Mouse (Mus musculus): ENCODE measurements around the gene Bhlhe40.

The Bhlhe40 gene

DNA sequence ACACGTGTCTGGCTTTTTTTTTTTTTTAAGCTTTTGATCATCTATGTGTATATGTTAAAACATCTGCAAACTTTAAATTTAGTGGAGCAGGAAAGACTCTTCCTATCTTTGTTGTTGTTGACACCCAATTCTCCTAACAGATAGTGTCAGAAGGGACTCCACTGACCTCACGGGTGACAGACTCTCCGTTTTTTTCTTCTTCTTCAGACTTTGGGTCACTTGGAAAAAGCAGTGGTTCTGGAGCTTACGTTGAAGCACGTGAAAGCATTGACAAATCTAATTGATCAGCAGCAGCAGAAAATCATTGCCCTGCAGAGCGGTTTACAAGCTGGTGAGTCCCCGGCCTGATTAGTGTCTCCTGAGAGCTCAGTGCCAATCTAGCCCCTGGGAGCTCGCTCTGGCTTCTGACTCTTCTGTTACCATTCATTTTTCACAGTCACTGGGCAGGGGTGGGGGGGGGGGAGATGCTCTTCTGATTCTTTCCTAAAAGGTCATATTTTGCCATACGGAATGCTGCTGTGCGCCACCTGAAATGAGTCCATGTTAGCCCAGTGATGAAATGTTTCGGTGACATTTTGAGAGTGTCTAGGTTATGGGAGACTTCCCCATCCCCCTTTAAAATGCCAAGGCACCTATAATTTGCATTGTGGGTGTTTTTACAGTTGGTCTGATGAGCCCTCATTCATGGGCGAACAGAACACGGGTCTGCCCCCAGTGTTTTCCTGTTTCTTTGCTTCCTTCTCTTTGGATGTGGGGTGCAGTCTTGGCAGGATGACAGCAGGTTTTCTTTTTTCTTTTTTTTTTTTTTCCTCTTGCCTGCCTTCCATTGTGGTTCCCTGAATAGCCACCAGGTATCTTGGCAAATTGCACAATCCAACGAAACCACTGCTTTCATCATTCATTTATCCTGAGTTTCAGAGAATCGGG is 2.1 kb downstream of the Bhlhe40 start:
- no peak for DNase-seq (ENCODE audit: extremely low spot score, low spot score)

DNA sequence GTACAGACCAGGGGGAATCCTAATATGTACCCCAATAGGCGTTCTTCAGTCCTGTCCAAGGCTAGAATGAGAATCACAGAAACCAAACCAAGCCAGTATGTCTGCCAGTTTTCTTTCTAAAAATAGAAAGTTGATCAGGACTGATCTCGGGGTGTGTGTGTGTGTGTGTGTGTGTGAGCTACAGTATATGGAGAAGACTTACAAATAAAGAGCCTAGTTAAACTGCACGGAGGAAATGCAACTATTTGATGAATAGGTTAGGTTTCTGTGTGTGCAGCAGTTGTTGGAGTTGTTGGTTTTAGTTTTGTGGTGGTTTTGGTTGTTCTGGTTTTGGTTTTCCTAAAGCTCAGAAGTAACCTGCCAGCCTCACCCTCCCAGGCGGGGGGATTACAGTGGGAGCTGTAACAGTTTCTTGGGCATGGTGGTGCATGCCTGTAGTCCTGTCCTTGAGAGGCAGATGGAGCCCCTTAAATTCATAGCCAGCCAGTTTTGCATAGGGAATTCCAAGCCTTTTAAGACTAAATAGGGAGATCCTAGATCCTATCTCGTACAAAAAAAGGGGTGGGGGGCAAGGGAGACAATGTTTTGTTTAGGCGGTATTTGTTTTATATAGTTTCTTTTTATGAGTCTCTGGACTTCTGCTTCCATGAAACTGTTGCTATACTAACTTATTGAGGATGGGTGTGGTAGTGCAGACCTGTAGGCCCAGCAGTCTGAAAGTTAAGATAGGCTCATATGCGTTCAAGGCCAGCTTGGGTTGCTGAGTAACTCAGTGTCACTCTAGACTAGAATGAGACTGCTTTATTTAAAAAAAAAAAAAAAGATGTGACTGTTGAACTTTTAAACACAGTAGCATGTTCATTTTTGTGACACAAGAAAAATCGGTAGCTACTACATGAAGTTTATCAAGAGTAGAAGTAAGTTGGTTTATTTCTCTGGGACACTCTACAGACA is 3.1 kb downstream of the Bhlhe40 start:
- no peak for DNase-seq (ENCODE audit: extremely low spot score, low spot score)

DNA sequence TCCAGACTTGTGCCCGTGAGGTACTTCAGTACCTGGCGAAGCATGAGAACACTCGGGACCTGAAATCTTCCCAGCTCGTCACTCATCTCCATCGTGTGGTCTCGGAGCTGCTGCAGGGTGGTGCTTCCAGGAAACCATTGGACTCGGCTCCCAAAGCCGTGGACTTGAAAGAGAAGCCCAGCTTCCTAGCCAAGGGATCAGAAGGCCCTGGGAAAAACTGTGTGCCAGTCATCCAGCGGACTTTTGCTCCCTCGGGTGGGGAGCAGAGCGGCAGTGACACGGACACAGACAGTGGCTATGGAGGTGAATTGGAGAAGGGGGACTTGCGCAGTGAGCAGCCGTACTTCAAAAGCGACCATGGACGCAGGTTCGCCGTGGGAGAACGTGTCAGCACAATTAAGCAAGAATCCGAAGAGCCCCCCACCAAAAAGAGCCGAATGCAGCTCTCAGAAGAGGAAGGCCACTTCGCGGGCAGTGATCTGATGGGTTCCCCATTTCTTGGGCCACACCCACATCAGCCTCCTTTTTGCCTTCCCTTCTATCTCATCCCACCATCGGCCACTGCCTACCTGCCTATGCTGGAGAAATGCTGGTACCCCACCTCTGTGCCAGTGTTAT is 4.2 kb downstream of the Bhlhe40 start:
- DNase-seq (ENCODE audit: extremely low spot score, low spot score): no peak

DNA sequence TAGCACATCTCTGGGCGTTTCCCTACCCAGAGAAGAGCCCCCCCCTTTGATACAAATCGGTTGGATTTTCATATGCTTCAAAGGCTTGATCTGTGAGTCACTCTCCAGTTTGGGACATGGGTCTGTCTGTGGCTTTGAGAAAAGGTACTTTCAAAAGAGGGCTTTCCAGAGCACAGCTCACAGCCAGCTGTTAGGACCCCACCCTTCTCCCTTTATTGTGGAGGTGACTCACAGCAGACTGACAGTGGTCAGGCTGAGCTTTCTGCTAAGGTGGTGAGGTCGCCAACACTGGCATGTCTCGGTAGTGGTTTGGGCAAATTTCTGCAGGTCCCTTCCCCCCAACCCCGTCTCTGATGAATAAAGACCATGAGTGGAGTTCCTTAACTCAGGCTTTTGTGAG is 5.2 kb downstream of the Bhlhe40 start:
- DNase-seq (ENCODE audit: extremely low spot score, low spot score): no peak

DNA sequence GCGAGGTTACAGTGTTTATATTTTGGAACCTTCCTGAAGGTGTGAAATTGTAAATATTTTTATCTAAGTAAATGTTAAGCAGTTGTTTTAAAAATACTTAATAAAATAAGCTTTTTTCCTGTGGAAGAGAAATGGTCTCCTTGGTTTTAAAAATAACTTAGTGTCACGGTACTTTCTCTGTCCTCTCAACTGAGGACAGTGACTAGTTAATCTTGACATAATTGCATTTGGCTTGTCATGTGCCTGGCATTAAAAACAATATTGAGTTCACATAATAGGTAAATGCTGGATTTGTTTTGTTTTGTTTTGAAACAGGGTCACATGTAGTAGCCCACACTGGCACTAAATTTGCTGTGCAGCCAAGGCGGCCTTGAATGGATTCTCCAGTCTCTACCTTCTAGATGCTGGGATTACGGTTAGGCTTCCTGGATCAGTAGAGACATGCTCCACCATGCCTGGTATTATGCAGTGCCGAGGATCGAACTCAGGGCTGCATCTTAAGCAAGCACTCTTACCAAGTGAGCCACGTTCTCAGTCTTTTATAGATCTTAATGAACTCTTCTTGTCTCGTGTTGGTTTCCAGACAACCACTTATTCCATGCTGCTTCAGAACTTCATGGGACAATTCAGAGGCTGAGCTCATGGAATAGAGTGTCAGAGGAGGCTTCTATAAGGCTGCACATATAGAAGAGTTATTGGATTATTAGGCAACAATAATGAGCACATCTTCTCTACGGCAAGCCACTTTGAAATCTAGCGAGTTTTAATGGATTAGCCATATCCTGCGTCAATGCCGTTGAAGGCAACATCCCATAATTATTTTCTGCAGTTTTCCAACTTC is 6.4 kb downstream of the Bhlhe40 start:
- DNase-seq (ENCODE audit: extremely low spot score, low spot score): no peak

DNA sequence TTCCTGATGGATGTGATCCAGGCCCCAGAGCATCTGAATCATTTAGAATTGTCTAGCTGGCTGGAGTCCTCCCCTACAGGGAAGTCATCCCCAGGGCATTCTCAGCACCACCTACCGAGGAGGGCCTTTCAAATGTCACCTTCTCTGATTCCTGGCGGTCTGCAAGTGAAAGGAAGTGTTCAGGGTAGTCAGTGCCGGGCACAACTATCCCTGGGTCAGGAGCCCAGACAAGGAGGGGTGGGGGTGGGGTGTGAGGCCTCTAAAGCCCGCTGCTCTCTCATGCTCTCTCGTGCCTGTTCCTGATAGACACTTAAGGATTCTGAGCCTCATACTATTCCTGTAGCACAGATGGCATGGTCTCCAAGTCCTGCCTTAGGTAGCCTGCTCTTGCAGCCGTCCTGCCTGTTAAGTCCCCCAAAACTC is 7.2 kb downstream of the Bhlhe40 start:
- peak; percentile 42 for DNase-seq (ENCODE audit: extremely low spot score, low spot score)

DNA sequence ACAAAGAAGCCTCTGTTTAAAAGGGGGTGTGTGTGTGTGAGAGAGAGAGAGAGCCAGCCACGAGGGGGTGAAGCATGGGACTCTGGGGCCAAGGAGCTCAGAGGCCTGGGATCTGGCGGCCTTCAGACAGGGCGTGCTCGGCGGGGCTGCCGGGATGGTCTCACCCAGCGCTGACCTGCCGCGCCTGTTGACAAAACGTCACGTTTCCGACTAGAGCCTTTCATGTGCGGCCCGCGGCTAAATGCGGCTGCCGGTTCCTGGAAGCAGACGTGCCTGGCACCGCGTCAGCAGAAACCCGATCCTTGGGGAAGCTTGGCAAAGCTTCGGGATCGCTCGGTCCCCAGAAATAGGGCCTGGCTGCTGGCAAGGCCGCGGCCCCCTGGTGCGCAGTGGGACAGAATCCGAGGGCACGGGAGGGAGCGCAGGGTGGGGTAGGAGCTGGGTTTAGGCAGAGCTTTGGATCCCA is 7.9 kb downstream of the Bhlhe40 start:
- DNase-seq (ENCODE audit: extremely low spot score, low spot score): peak; percentile 77

DNA sequence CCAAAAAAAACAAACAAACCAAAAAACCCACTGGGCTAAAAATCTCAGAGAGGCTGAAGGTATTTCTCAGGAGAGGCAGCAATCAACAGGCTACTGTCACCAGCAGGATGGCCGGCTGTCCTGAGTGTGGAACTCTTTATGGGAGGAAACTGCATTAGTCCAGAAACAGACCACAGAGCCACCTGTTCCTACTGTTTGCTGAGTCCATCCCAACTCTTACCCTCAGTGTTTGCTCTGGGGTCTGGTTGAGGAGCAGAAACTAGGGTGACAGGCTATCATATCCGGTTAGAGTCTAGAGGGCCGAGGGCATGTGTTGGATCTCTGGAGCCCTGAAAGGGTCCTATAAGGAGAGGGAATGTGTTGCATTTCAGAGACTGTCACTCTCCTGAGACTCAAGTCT is 9.8 kb downstream of the Bhlhe40 start:
- DNase-seq (ENCODE audit: extremely low spot score, low spot score): no peak

DNA sequence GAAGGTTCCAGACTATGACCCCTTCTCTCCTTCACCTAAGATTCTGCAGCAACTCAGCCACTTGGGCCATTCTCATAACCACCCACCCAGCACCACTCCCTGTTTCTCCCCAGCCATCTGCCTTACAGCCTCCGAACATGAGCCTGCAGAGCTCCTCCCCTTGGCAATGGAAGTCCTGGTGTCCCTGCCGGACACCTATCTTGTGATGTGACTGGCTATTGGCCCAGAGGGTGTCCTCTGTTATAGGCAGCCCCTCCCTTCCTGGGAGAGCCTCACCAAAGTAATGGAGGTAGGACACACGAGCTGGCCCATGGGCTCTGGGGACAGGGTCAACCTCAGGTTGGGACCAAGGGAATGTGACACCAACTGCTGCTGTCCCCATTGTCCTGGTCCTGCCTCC is 10.4 kb downstream of the Bhlhe40 start:
- no peak for DNase-seq (ENCODE audit: extremely low spot score, low spot score)

DNA sequence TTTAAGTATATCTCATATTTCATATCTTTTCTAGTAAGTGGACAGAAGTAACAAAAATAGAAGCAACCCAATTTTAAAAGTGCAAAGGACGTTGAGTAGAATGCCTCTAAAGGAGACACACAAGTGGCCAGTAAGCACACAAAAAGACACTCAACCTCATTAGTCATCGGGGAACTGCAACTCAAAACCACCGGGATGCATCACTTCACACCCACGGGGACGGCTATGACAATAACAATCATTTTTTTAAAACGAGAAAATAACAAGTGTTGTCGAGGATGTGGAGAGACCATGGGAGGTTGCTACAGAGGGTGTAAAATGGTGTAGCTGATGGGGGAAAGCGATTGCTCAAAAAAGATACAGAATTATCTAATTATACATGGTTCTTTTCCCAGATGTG is 11.7 kb downstream of the Bhlhe40 start:
- no peak for DNase-seq (ENCODE audit: extremely low spot score, low spot score)

DNA sequence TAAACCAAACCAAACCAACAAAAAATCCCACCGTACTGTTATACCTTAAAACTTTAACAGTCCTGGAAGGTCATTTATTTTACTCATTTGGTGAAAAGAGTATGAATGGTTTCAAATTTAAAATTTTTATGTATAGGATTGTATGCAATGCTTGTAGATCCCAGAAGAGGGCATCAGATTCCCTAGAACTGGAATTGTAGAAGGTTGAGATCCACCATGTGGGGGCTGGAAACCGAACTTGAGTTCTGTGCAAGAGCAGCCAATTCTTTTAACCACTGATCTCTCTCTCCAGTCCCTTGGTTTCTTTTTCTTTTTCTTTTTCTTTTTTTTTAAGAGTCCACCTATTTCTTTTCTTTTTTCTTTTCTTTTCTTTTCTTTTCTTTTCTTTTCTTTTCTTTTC is 13.8 kb downstream of the Bhlhe40 start:
- DNase-seq (ENCODE audit: extremely low spot score, low spot score): no peak

DNA sequence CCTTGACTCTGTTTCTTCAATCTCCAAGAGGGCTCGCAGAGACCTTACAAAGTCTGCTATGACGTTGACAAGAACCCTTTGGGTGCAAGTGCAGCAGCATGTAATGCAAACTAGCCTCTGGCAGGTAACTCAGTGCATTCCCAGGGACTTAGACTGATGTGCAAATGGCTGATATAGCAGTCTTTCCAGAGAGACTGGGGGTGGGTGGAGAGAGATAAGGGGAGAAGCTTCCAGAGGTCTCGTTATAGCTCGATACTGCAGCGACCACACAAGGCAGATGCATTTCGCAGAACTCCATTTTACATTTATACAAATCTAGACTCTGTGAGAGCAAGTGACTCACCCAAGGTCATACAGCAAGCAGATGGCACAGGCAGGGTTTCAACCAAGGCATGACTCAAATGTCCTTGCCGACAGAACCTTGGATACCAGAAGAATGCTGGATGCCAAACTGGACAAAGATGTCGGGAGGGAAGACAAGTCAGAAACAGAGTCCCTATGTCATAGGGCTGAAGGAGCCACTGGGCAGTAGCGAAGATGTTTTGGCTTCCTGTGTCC is 16.4 kb downstream of the Bhlhe40 start:
- DNase-seq (ENCODE audit: extremely low spot score, low spot score): no peak

DNA sequence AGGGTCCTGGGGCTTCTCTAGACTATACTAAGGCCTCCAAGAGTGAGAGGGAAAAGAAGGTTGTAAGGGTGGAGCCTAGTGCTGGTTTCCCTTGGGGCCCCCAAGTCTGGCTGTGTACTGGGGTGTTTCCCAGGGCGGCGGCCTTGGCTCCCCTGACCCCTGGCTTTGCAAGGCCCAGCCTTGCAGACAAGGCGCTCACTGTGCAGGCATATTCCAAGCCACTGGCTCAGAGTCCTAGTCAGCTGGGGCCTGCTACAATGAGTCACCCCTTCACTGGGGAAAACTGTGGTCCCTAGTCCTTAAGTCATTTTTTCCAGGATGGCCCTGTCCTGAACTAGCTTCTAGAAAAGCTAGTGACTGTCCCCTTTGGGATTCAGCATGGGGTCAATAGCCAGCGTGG is 17.3 kb downstream of the Bhlhe40 start:
- no peak for DNase-seq (ENCODE audit: extremely low spot score, low spot score)

DNA sequence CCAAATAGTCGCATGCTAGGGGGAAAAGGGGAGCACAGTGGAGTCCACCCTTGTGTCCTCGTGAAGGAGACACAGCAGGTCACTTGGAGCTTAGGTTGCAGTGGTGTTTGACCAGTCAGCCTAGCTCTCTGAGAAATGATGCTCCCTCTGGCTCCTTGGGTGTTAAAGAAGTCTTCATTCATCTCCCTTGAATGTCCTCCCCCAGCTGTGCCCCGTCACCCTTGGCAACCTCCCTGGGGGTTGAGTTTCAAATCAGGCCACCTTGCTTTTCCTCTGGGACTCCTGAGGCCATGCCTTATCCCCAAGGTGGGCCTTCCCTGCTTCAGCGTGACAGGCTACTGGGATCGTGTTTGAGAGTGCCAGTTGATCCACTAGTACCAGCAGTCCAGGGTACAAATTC is 17.8 kb downstream of the Bhlhe40 start:
- no peak for DNase-seq (ENCODE audit: extremely low spot score, low spot score)

DNA sequence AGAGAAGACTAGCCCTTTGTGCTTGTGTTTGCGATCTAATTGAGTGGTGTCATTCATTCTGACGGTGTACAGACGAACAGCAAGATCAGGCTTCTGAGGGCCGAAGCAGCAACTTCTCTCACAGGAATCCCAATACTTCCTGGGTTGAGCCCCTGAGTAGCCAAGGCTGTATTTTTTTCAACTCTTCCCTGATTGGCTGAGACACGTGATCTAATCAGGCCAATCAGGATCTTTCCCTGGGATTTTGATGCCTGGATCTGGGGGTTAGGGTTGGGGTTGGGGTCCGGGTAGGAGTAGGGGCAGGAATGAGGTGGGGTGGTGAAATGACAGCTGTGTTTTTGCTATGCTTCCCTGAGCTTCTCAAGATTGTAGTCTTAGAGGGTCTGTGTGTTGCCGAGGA is 20.1 kb downstream of the Bhlhe40 start:
- DNase-seq (ENCODE audit: extremely low spot score, low spot score): no peak

DNA sequence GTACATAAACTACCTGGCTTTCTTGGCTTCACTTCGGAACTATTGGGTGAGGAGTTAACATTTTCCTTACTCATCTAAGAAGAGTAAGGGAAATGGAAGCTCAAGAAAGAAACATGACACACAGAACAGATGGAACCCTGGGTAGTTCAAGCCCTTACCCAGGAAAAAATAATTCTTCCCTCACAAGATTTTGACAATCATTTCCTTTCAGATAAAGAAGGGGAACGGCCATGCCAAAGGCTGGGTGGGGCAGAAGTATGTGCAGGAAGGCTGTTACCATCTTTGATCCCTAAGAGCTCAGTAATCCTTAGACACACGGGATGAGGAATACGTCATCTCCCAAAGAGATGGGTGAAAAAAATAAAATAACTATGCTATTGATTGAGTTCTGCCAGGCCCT is 20.7 kb downstream of the Bhlhe40 start:
- DNase-seq (ENCODE audit: extremely low spot score, low spot score): no peak

DNA sequence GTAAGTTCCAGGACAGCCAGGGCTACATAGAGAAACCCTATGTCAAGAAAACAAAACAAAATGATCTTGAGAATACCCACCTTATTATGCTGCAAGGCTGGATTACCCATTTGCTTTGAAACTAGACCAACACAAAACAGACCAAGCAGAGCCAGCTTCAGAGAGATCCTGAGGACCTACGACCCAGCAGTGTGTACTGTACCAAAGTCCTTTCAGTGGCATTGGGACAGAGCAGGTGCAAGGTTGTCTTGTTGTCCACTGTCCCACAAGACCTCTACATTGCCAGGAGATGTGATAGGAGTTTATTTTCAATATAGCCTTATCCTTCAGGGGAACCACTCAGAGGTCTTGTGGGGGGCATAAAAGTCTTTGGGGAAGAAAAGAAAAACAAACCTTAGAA is 22.7 kb downstream of the Bhlhe40 start:
- DNase-seq (ENCODE audit: extremely low spot score, low spot score): no peak

DNA sequence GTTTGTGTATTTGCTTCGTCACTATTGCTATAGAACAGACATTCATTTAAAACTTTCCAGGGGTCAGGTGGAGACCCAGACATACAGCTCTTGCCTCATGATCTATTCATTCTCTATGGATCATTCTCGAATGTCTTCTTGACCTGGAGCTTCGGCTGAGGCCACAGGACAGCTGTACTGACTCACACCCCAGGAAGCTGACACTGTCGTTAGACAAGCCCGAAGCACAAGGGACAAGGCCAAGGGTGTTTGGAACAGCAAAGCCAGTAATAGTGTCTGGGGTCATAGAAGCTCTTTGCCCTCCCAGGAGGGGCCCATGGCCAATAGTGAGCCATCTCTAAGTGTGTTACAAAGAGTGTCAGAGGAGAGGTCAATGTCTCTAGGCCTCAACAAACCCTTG is 24.0 kb downstream of the Bhlhe40 start:
- DNase-seq (ENCODE audit: extremely low spot score, low spot score): no peak

DNA sequence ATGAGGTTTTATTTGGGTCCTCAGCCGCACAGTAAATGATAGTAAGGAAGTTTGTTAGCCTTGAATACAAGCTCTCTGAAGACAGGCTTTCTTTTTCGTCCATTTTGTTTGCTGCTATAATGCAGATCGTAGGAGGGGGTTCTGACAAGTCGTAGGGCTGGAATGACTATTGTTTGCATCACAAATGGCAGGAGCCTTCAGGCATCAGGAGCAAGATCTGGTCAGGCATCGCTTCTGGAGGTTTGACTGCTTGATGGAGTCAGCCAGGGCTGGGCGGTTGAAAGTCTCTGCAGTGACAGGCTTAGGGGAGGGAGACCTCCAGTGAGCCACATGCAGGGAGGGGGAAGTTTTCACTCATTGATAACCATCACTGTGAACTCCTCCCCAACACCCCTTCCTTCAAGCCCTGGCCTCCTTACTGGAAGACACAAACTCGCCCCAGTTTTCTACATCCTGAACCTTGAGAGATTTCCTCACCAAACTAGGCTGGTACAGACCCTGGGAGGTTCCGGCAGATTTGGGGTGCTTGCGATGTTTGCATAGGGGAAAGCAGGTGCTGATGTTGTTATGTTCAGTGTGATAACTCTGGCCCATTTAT is 25.4 kb downstream of the Bhlhe40 start:
- DNase-seq (ENCODE audit: extremely low spot score, low spot score): no peak

DNA sequence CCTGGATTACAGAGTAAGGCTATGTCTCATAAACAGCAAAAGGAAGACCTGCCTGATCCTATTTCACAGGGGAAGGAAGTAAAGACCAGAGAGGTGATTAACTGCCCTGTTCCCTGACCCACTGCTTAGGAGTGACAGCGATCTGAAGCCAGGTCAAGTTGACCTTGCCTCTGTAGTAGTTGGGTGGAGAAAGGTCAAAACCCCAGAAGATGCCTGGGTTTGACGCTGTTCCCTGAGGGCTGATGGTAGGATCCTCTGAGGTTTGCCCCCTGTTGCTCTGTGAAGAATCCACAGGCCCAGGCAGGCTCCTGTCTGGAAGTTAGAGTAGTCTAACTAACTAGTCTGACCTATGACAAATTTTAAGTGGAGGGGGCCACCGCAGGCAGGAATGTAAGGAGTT is 26.5 kb downstream of the Bhlhe40 start:
- DNase-seq (ENCODE audit: extremely low spot score, low spot score): no peak
